Mouse (Mus musculus) ES-Bruce4 (cell line): ENCODE measurements around the gene Slc22a23. TPM values are rescaled to one million over a fixed set of nuclear protein-coding genes. Genes with fewer than 3 reads are reported as not detected.

Experiments used
- H3K27ac ChIP-seq: 2 replicates; pipeline ENCODE4 v1.5.1; 2012; ENCODE audit warnings: low read length, inconsistent platforms; ENCODE audit not compliant: insufficient read depth
- H3K27me3 ChIP-seq: 2 replicates; pipeline ENCODE4 v1.6.1; 2012; ENCODE audit warnings: mild to moderate bottlenecking, low read length, inconsistent platforms; ENCODE audit not compliant: control insufficient read depth, poor library complexity, insufficient read depth, severe bottlenecking
- H3K36me3 ChIP-seq: 2 replicates; pipeline ENCODE4 v1.6.1; 2012; ENCODE audit warnings: inconsistent platforms, mild to moderate bottlenecking, low read length, moderate library complexity; ENCODE audit not compliant: control insufficient read depth, poor library complexity, insufficient read depth, severe bottlenecking
- H3K4me1 ChIP-seq: one replicate; pipeline ENCODE4 v1.8.1; 2011; ENCODE audit warnings: low read length; ENCODE audit not compliant: control insufficient read depth, insufficient read depth
- H3K4me3 ChIP-seq: 2 replicates; pipeline ENCODE4 v1.5.1; 2011; ENCODE audit warnings: low read depth, mild to moderate bottlenecking, low read length
- H3K9ac ChIP-seq: 2 replicates; pipeline ENCODE4 v1.6.1; 2012; ENCODE audit warnings: low read depth, mild to moderate bottlenecking, inconsistent platforms; ENCODE audit not compliant: poor library complexity, severe bottlenecking
- H3K9me3 ChIP-seq: replicated peaks from 2 replicates; pipeline ENCODE4 v1.6.1; 2012; ENCODE audit warnings: mild to moderate bottlenecking, low read length, inconsistent platforms; ENCODE audit not compliant: control insufficient read depth, poor library complexity, insufficient read depth, severe bottlenecking
- CTCF ChIP-seq: IDR thresholded peaks from one replicate; pipeline ENCODE4 v1.8.1; 2011; ENCODE audit warnings: low read depth, low read length
- EP300 ChIP-seq: IDR thresholded peaks from 2 replicates; pipeline ENCODE4 v1.6.1; 2011; ENCODE audit warnings: low read depth, low read length; ENCODE audit not compliant: insufficient read depth
- POLR2A ChIP-seq: IDR thresholded peaks from one replicate; pipeline ENCODE4 v1.8.1; 2011; ENCODE audit warnings: low read length; ENCODE audit not compliant: insufficient read depth
- polyA plus RNA-seq: library from polyadenylated mRNA; stranded (reverse); fragments of >200 nt; gene quantifications from 2 replicates; pipeline ENCODE4 v1.2.4, GENCODE M21; 2011; ENCODE audit warnings: low read depth; ENCODE audit not compliant: missing spikeins, insufficient read depth, insufficient read length

The Slc22a23 gene
- polyA plus RNA-seq, 1 experiment = 18.4 TPM

DNA sequence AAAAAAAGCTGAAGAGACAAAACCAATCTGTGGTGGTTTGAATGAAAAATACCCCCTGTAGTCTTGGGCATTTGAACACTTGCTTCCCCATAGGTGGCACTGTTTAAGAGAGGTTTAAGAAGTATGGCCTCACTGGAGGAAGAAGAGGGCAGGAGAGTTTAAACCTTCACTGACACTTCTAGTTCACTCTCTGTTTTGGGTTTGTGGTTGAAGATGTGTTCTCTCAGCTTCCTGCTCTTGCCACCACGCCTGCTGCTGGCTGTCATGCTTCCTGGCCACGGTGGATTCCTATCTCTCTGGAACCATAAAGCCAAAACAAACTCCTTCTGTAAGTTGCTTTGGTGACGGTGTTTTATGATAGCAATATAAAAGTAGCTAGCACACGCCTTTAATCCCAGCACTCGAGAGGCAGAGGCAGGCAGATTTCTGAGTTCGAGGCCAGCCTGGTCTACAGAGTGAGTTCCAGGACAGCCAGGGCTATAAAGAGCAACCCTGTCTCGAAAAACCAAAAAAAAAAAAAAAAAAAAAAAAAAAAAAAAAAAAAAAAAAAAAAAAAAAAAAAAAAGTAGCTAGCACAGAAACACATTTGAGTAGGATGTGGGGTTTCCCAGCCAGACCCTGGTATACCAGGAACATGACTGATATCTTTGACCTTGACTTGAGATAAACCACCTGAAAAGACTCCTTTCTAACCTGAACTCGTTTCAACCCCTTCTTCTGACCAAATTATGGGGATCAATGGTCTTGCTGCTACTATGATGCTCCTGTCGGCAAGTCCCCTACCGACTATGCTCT, 10.0 kb upstream of the Slc22a23 start:
- Histone ChIP-seq H3K4me1 (no peaks in the 10 kb centered on the region), H3K36me3 (no peaks in the 10 kb centered on the region), H3K4me3 (no peak overlapping the region), H3K27me3 (no peaks in the 10 kb centered on the region), H3K27ac (no peak overlapping the region), H3K9me3 (no peaks in the 10 kb centered on the region), H3K9ac (no peak overlapping the region)
- TF ChIP-seq EP300 (no peak), CTCF (no peak), POLR2A (no peak)

GRCm38 (mm10) chr13:34353241-34353640, 8.3 kb upstream of the Slc22a23 start:
- TF ChIP-seq CTCF (no peak), EP300 (no peak), POLR2A (no peak)

DNA sequence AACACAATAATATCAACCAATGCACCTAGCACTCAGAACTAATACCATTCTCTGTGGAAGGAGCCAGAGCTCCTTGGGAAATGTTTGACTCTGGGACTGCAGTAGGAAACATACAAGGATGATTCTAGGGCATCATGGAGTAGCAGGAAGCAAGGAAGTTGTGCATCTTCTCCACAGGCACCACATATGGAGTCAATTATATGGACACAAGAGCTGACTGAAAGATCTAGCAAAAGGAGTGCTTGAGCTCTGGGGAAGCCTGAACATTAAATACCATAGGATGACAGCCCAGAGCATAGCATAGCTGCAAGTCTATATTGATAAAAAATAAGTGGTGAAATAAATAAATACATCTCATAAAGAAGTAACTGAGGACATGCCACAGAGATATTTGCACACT, 6.5 kb upstream of the Slc22a23 start:
- TF ChIP-seq POLR2A (no peak), CTCF (no peak)
- Histone ChIP-seq H3K27me3 (peaks cover 2% of the 10 kb centered on the region; the same call in 1 of the 2 replicates), H3K9ac (no peak overlapping the region), H3K27ac (no peak overlapping the region), H3K4me3 (no peak overlapping the region), H3K36me3 (no peaks in the 10 kb centered on the region), H3K9me3 (no peaks in the 10 kb centered on the region), H3K4me1 (no peaks in the 10 kb centered on the region)

More at GRCm38 (mm10) chr13:34353241-34353640, 8.3 kb upstream of the Slc22a23 start:
- no peak overlapping the region for H3K4me3 ChIP-seq
- H3K27me3 ChIP-seq = no peaks in the 10 kb centered on the region
- no peak overlapping the region for H3K9ac ChIP-seq
- H3K27ac ChIP-seq = no peak overlapping the region
- no peaks in the 10 kb centered on the region for H3K9me3 ChIP-seq
- H3K4me1 ChIP-seq = no peaks in the 10 kb centered on the region
- H3K36me3 ChIP-seq = no peaks in the 10 kb centered on the region

DNA sequence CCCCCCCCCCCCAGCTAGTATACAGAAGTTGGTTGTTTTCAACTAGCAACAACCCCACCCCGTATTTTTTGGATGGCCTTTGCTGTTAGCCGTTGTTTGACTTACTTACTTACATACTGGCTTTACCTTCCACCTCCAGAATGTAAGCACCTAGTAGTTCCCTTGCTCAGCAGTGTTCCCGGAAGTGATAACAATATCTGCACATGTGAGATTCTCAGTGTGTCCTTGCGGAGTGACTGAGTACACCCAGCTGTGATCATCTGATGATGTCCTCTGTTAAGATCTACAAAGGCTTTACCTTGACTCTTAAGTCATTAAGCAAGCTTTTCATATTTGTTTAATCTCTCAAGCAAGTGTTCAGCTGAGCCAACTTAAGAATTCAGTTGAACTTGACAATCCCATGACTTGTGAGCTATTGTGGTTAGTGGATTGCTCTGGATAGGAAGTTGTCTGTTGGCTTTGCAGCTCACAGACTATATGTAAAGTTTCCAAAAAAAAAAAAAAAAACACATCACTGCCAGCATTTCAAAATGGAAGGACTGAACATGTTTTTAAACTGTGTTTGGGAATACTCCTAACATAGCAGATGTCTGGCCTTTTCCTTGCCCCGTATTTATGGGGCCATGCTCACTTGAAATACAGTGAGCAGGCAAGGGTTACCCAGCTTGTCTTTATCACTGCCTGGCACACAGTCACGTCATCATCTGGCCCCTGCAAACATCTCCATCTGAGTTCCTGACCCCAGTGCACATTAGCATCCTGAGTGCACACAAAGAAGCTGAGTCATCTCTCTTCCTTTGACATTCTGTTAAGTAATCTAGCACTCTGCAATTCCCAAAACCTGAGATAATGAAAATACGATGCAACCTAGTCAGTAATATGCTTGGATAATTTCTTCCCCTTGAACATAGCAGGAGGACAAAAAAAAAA, 3.2 kb upstream of the Slc22a23 start:
- no peaks in the 10 kb centered on the region for H3K4me1 ChIP-seq
- TF ChIP-seq POLR2A (no peak), EP300 (no peak), CTCF (no peak)
- H3K27ac ChIP-seq = no peak overlapping the region

DNA sequence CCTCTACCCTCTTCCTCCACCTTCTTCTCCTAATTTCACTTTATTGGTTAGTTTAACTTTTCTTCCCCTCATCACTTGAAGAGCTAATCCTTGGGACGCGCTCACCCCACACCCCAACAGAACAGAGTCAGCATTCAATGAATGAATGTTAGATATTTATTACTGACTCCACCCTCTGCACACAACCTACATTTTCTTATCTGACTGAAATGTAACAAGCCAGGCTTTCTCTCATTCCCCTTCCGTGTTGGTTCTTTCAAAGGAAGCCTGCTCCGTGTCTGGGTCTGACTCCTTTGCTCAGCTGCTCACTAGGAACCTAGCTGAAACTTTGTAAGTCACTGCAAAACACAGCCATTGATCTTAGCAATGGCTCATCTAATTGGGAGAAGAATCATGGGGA, 1.8 kb upstream of the Slc22a23 start:
- no peaks in the 10 kb centered on the region for H3K4me1 ChIP-seq
- TF ChIP-seq CTCF = no peak
- no peak for TF ChIP-seq EP300
- TF ChIP-seq POLR2A = no peak
- H3K9me3 ChIP-seq = no peaks in the 10 kb centered on the region
- H3K27me3 ChIP-seq = peaks cover 13% of the 10 kb centered on the region
- no peak overlapping the region for H3K4me3 ChIP-seq
- no peak overlapping the region for H3K27ac ChIP-seq
- H3K9ac ChIP-seq = no peak overlapping the region
- no peaks in the 10 kb centered on the region for H3K36me3 ChIP-seq

More for the DNA sequence above, 3.2 kb upstream of the Slc22a23 start:
- Histone ChIP-seq H3K36me3 (no peaks in the 10 kb centered on the region), H3K9ac (no peak overlapping the region), H3K27me3 (peaks cover 13% of the 10 kb centered on the region), H3K9me3 (no peaks in the 10 kb centered on the region), H3K4me3 (no peak overlapping the region)
